Mouse (Mus musculus) embryonic fibroblast, embryonic 13.5 days (primary cell): ENCODE measurements around the gene Hbq1b. TPM values are rescaled to one million over a fixed set of nuclear protein-coding genes. Genes with fewer than 3 reads are reported as not detected.
"Not testable (repeated sequence)": the region's sequence is repeated elsewhere in the genome, so short reads cannot be mapped to it uniquely, and the experiment has no call there.

Experiments used
- H3K27ac ChIP-seq: 2 replicates; pipeline ENCODE4 v1.5.1; 2012; ENCODE audit warnings: low read length, control low read depth, inconsistent platforms; ENCODE audit not compliant: insufficient read depth
- H3K4me1 ChIP-seq: 2 replicates; pipeline ENCODE4 v1.6.1; 2011; ENCODE audit warnings: low read length; ENCODE audit not compliant: control insufficient read depth, insufficient read depth
- H3K4me3 ChIP-seq: 2 replicates; pipeline ENCODE4 v1.5.1; 2011; ENCODE audit warnings: mild to moderate bottlenecking, control low read depth, low read length; ENCODE audit not compliant: insufficient read depth
- CTCF ChIP-seq: IDR thresholded peaks from 2 replicates; pipeline ENCODE4 v1.5.1; 2011; ENCODE audit warnings: mild to moderate bottlenecking, control low read depth, low read length, moderate library complexity, borderline replicate concordance; ENCODE audit not compliant: insufficient read depth
- POLR2A ChIP-seq: IDR thresholded peaks from 2 replicates; pipeline ENCODE4 v1.6.1; 2011; ENCODE audit warnings: low read depth, mild to moderate bottlenecking, control low read depth, low read length, moderate library complexity
- polyA plus RNA-seq: library from polyadenylated mRNA; stranded (reverse); fragments of >200 nt; gene quantifications from 2 replicates; pipeline ENCODE4 v1.2.4, GENCODE M21; 2011; ENCODE audit warnings: low read depth; ENCODE audit not compliant: missing spikeins, insufficient read length

The Hbq1b gene
- not detected in 2 replicates for polyA plus RNA-seq

- H3K4me1 ChIP-seq, H3K4me3 ChIP-seq, H3K27ac ChIP-seq: not testable (repeated sequence)
These were observed at the start of gene Hbq1b for GRCm38 (mm10) chr11:32286695-32287492. Hbq1b (plus strand) TSS chr11:32286965.

- Histone ChIP-seq H3K4me3 (no peak overlapping the region), H3K27ac (no peak overlapping the region), H3K4me1 (no peaks in the 10 kb centered on the region)
- TF ChIP-seq CTCF (no peak), POLR2A (no peak)
These were observed 49.4 kb upstream of the Hbq1b start for GRCm38 (mm10) chr11:32237411-32237795.

GRCm38 (mm10) chr11:32238093-32238860, 48.5 kb upstream of the Hbq1b start:
- peak; percentile 94 for TF ChIP-seq CTCF
- no peak for TF ChIP-seq POLR2A
- Histone ChIP-seq H3K4me3 (no peak overlapping the region), H3K4me1 (no peaks in the 10 kb centered on the region), H3K27ac (no peak overlapping the region)

GRCm38 (mm10) chr11:32241391-32241790, 45.4 kb upstream of the Hbq1b start:
- TF ChIP-seq POLR2A, result no peak
- no peak for TF ChIP-seq CTCF
- Histone ChIP-seq H3K4me1 (no peaks in the 10 kb centered on the region), H3K27ac (no peak overlapping the region), H3K4me3 (no peak overlapping the region)

- H3K27ac ChIP-seq, result no peak overlapping the region
- no peak for TF ChIP-seq POLR2A
- TF ChIP-seq CTCF, result no peak
- no peak overlapping the region for H3K4me3 ChIP-seq
- H3K4me1 ChIP-seq, result no peaks in the 10 kb centered on the region
These were observed 44.6 kb upstream of the Hbq1b start for GRCm38 (mm10) chr11:32242209-32242608.

GRCm38 (mm10) chr11:32243205-32243955, 43.4 kb upstream of the Hbq1b start:
- Histone ChIP-seq H3K4me1 (no peaks in the 10 kb centered on the region), H3K4me3 (no peak overlapping the region), H3K27ac (no peak overlapping the region)
- TF ChIP-seq POLR2A, result no peak
- no peak for TF ChIP-seq CTCF

GRCm38 (mm10) chr11:32244064-32244463, 42.7 kb upstream of the Hbq1b start:
- Histone ChIP-seq H3K4me1 (no peaks in the 10 kb centered on the region), H3K27ac (no peak overlapping the region), H3K4me3 (no peak overlapping the region)
- TF ChIP-seq POLR2A (no peak), CTCF (no peak)

GRCm38 (mm10) chr11:32244617-32245016, 42.1 kb upstream of the Hbq1b start:
- no peaks in the 10 kb centered on the region for H3K4me1 ChIP-seq
- no peak for TF ChIP-seq CTCF
- no peak for TF ChIP-seq POLR2A
- no peak overlapping the region for H3K27ac ChIP-seq
- H3K4me3 ChIP-seq, result no peak overlapping the region

- Histone ChIP-seq H3K4me1 (no peaks in the 10 kb centered on the region), H3K27ac (no peak overlapping the region)
- no peak for TF ChIP-seq CTCF
- TF ChIP-seq POLR2A, result no peak
These were observed 41.2 kb upstream of the Hbq1b start for GRCm38 (mm10) chr11:32245614-32246013.

GRCm38 (mm10) chr11:32247068-32247467, 39.7 kb upstream of the Hbq1b start:
- no peak overlapping the region for H3K27ac ChIP-seq
- TF ChIP-seq POLR2A (no peak), CTCF (no peak)
- H3K4me1 ChIP-seq, result peaks cover 9% of the 10 kb centered on the region
- no peak overlapping the region for H3K4me3 ChIP-seq

More at GRCm38 (mm10) chr11:32245614-32246013, 41.2 kb upstream of the Hbq1b start:
- H3K4me3 ChIP-seq, result no peak overlapping the region
